Mouse (Mus musculus) olfactory bulb, adult 2 months (tissue): ENCODE results near the gene Arhgef1. TPM values are rescaled to one million over a fixed set of nuclear protein-coding genes. Genes with fewer than 3 reads are reported as not detected.

Experiments used
- H3K27ac ChIP-seq: fragments of 200-500 bp; 2 replicates; pipeline ENCODE4 v1.5.1; 2012; ENCODE audit warnings: low read depth, low read length; ENCODE audit not compliant: insufficient read depth
- H3K4me1 ChIP-seq: fragments of 200-500 bp; 2 replicates; pipeline ENCODE4 v1.6.1; 2012; ENCODE audit warnings: low read length; ENCODE audit not compliant: control insufficient read depth, insufficient read depth
- H3K4me3 ChIP-seq: fragments of 200-500 bp; 2 replicates; pipeline ENCODE4 v1.5.1; 2012; ENCODE audit warnings: mild to moderate bottlenecking, low read depth, low read length, moderate library complexity; ENCODE audit not compliant: insufficient read depth
- CTCF ChIP-seq: fragments of 200-500 bp; IDR thresholded peaks from 2 replicates; pipeline ENCODE4 v1.5.1; 2012; ENCODE audit warnings: low read depth, mild to moderate bottlenecking, low read length, moderate library complexity; ENCODE audit not compliant: insufficient read depth
- POLR2A ChIP-seq: fragments of 200-500 bp; IDR thresholded peaks from 2 replicates; pipeline ENCODE4 v1.6.1; 2012; ENCODE audit warnings: mild to moderate bottlenecking, low read depth, low read length, moderate library complexity; ENCODE audit not compliant: insufficient read depth
- WGBS: fragments of 180-500 bp; shearing (Covaris S2); methylation state at CpG from one replicate; pipeline ENCODE4 v1.1.7; 2018; 5-methylcytosine and 5-hydroxymethylcytosine counted together
- polyA plus RNA-seq: library from polyadenylated mRNA; stranded (reverse); fragments of >200 nt; gene quantifications from 2 replicates; pipeline ENCODE4 v1.2.4, GENCODE M21; 2012; ENCODE audit warnings: low replicate concordance; ENCODE audit not compliant: missing spikeins, insufficient read depth, insufficient read length

Arhgef1 gene
- polyA plus RNA-seq, 1 experiment: 291 TPM

GRCm38 (mm10) chr7:24971261-24971971, 68.7 kb downstream of the Arhgef1 start:
- Histone ChIP-seq H3K4me3 (peak overlapping the region; percentile 63), H3K27ac (peak overlapping the region; percentile 50), H3K4me1 (peaks cover 15% of the 10 kb centered on the region)
- no peak for TF ChIP-seq POLR2A
- peak; percentile 60; the same call in 1 of the 2 replicates for TF ChIP-seq CTCF
- 5% methylated on average over 19 of the region's 19 CpGs for WGBS

- TF ChIP-seq CTCF: peak; percentile 10; the same call in 1 of the 2 replicates
- peak; percentile 60 for TF ChIP-seq POLR2A
Observed at GRCm38 (mm10) chr7:24971972-24972893, 69.5 kb downstream of the Arhgef1 start, which contains the start of gene Rabac1. Rabac1 (minus strand) TSS chr7:24972754.

GRCm38 (mm10) chr7:24973208-24973607, 70.5 kb downstream of the Arhgef1 start:
- no peak overlapping the region for H3K27ac ChIP-seq
- H3K4me3 ChIP-seq: no peak overlapping the region
- WGBS: 83% methylated on average over 4 of the region's 4 CpGs
- peaks cover 15% of the 10 kb centered on the region for H3K4me1 ChIP-seq
- no peak for TF ChIP-seq CTCF
- no peak for TF ChIP-seq POLR2A

More at GRCm38 (mm10) chr7:24971972-24972893, 69.5 kb downstream of the Arhgef1 start, which contains the start of gene Rabac1:
- WGBS: under 1% methylated on average over 45 of the region's 45 CpGs
- peak within 1 kb of the TSS; percentile 63 for H3K4me3 ChIP-seq
- peak within 1 kb of the TSS; percentile 83 for H3K27ac ChIP-seq
- H3K4me1 ChIP-seq: peaks cover 15% of the 10 kb centered on the region

GRCm38 (mm10) chr7:24973902-24974301, 71.2 kb downstream of the Arhgef1 start:
- 80% methylated on average over 5 of the region's 5 CpGs for WGBS
- H3K27ac ChIP-seq: no peak overlapping the region
- TF ChIP-seq POLR2A (no peak), CTCF (no peak)
- H3K4me1 ChIP-seq: peaks cover 15% of the 10 kb centered on the region
- no peak overlapping the region for H3K4me3 ChIP-seq

- Histone ChIP-seq H3K27ac (no peak overlapping the region), H3K4me3 (no peak overlapping the region), H3K4me1 (peaks cover 20% of the 10 kb centered on the region)
- no peak for TF ChIP-seq POLR2A
- TF ChIP-seq CTCF: peak; percentile 38; the same call in 1 of the 2 replicates
- WGBS: 14% methylated on average over 9 of the region's 9 CpGs
Observed at GRCm38 (mm10) chr7:24974893-24975595, 72.3 kb downstream of the Arhgef1 start.

Other genes starting within 250 kb of the Arhgef1 start
- not detected in 2 replicates for gene Tex101, start 226.2 kb upstream of the Arhgef1 start, polyA plus RNA-seq
- not detected in 2 replicates for gene BC049730, start 193.7 kb upstream of the Arhgef1 start, polyA plus RNA-seq
- not detected in 2 replicates for gene Gm4763, start 176.0 kb upstream of the Arhgef1 start, polyA plus RNA-seq
- not detected in 2 replicates for gene Cd177, start 142.6 kb upstream of the Arhgef1 start, polyA plus RNA-seq
- gene Ceacam10, start 125.7 kb upstream of the Arhgef1 start, polyA plus RNA-seq: not detected in 2 replicates
- not detected in 2 replicates for gene Gm9844, start 40.7 kb upstream of the Arhgef1 start, polyA plus RNA-seq
- not detected in 2 replicates for gene Lypd4, start 33.0 kb upstream of the Arhgef1 start, polyA plus RNA-seq
- gene Dmrtc2, start 32.9 kb upstream of the Arhgef1 start, polyA plus RNA-seq: not detected in 2 replicates
- gene Rps19, start 18.5 kb upstream of the Arhgef1 start, polyA plus RNA-seq: 1,132 TPM in 1 of 2 replicates, not detected in the other
- gene Cd79a, start 5.5 kb upstream of the Arhgef1 start, polyA plus RNA-seq: not detected in 2 replicates
- not detected in 2 replicates for gene Gm4881, start 41.6 kb downstream of the Arhgef1 start, polyA plus RNA-seq
- not detected in 2 replicates for gene Rabac1, start 69.8 kb downstream of the Arhgef1 start, polyA plus RNA-seq
- 361 and 745 TPM in 2 replicates for gene Atp1a3, start 103.0 kb downstream of the Arhgef1 start, polyA plus RNA-seq
- gene Grik5, start 169.4 kb downstream of the Arhgef1 start, polyA plus RNA-seq: not detected in 2 replicates
- gene Zfp574, start 169.7 kb downstream of the Arhgef1 start, polyA plus RNA-seq: not detected in 2 replicates